Mouse (Mus musculus) erythroblast, embryonic 14.5 days (primary cell): ENCODE measurements around the gene Celf2.

Source experiments
- GATA1 ChIP-seq: IDR thresholded peaks from 2 replicates; pipeline ENCODE4 v1.6.1; 2012; ENCODE audit warnings: low read length, inconsistent platforms, mixed read lengths
- TAL1 ChIP-seq: IDR thresholded peaks from 3 replicates; pipeline ENCODE4 v1.6.1; 2012; ENCODE audit warnings: low read length, inconsistent platforms, mixed read lengths

GRCm38 (mm10) chr2:6667611-6668010, 841.8 kb downstream of the Celf2 start:
- no peak for TF ChIP-seq TAL1
- no peak for TF ChIP-seq GATA1
